Mouse (Mus musculus) adrenal gland, postnatal 36 days (tissue): ENCODE data around the gene Esp3. TPM values are rescaled to one million over a fixed set of nuclear protein-coding genes. Genes with fewer than 3 reads are reported as not detected.
"Not testable (repeated sequence)": the region's sequence is repeated elsewhere in the genome, so short reads cannot be mapped to it uniquely, and the experiment has no call there.

Experiments used
- DNase-seq, 2 experiments: peaks; one replicate each; pipeline ENCODE4 v3.0.0; 2021; ENCODE audit warnings: mixed read lengths in 1 of 2
- long read RNA-seq, 2 experiments: library from polyadenylated mRNA; stranded (forward); transcript quantifications; one replicate each; pipeline ENCODE4 v2.0.0; 2021; ENCODE audit warnings: borderline sequencing depth in 2 of 2
- total RNA-seq, 2 experiments: library from RNA; stranded (reverse); gene quantifications; 2 replicates each; pipeline ENCODE4 v1.2.3; 2021

The Esp3 gene
- not detected for total RNA-seq
- long read RNA-seq, experiment 1: 0 reads
- long read RNA-seq, experiment 2: 0 reads

DNA sequence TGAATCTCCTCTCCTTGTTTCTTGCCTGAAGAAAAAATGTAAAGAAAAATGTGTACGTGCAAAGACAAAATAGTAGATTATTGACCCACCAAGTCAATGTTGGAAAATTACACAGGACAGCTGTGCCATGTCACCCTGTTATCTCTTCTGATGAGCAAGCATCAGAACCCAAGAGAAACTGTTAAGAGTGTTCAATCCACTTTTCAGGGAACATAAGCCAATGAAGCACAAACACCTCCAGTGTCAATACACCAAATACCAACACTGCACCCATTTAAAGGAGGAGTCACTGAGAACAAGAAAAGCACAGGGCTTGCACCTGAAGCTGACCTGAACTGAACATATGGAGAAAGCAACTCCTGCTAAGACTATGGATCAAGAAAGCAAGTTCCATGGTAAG, at the start of gene Esp3:
TSS of gene Esp3 (plus strand) at position 301 of the 400 bp plus-strand sequence.
- not testable (repeated sequence) for DNase-seq

DNA sequence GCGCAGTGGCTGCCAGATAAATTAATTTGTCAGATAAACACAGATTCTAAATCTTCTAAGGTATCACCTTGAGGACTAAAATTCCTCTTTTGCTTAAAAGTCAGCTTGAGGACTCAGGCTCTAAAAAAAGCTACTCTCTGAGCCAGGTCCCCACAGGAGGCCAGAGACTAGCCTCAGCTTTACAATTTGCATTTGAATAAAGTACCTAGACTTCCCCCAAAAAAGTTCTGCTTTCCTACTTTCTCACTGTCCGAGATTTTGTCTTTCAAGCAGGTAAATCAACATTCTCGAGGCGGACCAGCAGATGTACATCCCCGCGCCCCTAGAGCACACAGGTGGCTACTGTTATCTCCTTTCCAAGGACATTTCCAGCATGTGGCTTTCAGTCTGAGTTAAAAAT, 48.0 kb upstream of the Esp3 start:
- not testable (repeated sequence) for DNase-seq

DNA sequence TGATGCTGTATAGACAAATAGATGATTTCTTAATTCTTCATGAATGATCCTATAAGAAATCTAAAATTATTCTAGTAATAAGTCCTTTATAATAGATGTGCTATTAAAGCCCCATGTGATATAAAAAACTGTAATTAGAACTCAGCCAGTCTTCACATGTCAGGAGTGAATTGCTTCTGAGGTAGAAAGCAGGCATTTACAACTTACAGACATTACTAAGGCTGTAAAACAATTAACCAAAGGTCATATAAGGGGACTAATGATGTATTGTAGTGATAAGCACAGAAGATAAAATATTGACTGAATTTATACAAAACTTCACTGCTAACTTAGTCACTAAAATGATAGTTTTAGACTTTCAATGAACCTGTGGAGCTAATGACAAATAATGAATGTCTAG, 40.6 kb upstream of the Esp3 start:
- no peak for DNase-seq

DNA sequence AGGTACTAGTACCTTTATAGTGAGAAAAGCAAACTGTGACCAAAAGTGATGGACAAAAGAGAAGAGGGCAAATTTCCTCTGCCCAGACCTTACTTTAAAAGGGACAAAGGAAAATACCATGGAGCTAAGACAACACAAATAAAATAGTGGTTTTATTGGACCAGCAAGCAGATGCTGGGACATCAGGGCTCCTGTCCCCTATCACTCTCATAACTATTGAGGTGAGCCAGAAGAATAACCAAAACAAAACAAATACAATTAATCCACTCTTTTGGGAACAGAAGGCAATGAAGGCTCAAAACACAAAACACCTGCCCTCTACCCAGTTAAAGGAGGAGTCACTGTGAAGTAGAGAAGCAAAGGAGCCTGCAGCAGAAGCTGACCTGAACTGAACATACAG, 33.6 kb upstream of the Esp3 start, which contains the start of gene Esp4:
TSS of gene Esp4 (plus strand) at position 301 of the 400 bp plus-strand sequence.
- DNase-seq: no peak

DNA sequence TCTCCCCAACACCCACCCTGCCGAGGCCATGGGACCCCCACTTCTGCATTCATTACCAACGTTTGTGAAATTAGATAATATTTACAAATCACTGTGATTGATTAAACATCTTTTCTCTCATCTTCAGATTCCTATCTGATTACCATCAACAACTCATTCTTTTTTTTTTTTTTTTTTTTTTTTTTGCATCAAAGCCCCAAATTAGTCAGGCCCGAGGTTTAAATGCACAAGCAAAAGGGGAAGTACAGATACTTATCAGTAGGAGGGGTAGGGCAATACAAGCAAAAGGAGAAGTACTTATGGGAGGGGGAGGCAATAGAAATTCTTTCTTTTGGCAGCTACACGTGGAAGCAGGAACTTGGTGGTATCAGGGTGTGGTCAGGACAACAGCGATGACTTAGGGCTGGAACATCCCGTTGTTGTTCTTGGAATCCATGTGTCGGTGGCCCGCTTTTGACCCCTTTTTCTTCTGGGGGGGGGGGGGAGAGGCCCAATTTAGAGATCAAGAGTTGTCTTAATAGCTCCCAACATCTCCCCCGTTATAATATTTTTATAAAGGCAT, 30.3 kb downstream of the Esp3 start:
- not testable (repeated sequence) for DNase-seq

DNA sequence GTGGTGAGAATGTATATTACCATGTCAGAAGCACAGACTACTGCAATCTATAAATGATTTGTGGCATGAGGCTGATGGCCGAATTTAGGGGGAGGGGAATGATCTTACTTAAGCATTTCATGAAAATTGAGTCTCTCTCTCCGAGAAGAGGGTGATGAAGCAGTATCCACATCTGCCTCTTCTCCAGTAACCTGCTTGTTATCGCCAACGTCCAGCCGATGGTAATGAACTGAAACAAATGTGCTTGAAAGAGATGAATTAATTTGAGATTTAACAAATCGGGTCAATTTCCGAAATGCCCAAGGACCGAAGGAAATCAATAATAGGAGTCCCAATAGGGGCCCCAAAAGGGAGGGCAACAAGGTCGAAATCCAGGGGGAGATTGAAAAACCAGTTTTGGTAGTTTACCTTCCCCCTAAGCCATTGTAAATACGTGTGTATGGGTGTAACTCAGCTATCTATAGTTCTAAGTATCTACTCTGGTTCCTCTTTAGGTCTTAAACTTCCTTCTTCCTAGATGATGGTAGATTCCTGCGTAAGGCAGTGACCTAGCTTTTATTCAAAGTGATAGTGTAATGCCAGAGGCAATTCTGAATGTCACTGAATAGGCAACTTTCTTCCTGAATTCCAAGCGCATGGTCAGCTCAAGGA, 31.4 kb downstream of the Esp3 start:
- not testable (repeated sequence) for DNase-seq

Other genes with a start within 250 kb of the Esp3 start
- gene Esp8, start 112.1 kb upstream of the Esp3 start, total RNA-seq: not detected
- not detected for gene Esp6, start 70.6 kb upstream of the Esp3 start, total RNA-seq
- gene Esp4, start 33.5 kb upstream of the Esp3 start, total RNA-seq: not detected
- not detected for gene Esp1, start 95.0 kb downstream of the Esp3 start, total RNA-seq
- under 1 TPM in 1 of 2 experiments, not detected in 1; 0.26 TPM for gene Crisp2, start 174.9 kb downstream of the Esp3 start, total RNA-seq
- not detected for gene Rhag, start 179.1 kb downstream of the Esp3 start, total RNA-seq
- gene 9130008F23Rik, start 248.5 kb downstream of the Esp3 start, total RNA-seq: 1 to 10 TPM in 1 of 2 experiments, under 1 TPM in 1; 0.82 to 2.0 TPM